28 mouse cellular contexts compared by ENCODE assay signal in genomic region chr11:114682321-114682900, GRCm38 (mm10). TPM values are rescaled to one million over a fixed set of nuclear protein-coding genes. Genes with fewer than 3 reads are reported as not detected.
DNase-seq lines count a peak whose midpoint lies in the region; ATAC-seq and TF ChIP-seq lines count a peak whose summit lies in the region.
"Had no signal": no experiment of that assay in that cellular context is flagged by ENCODE, and none has a peak within 500 bp of the region (broad histone marks: within the 10 kb centered on the region; RNA-seq: fewer than 3 reads in every experiment).

No protein-coding gene starts in this region.

- no peak overlapping the region for H3K9ac ChIP-seq in liver, adult 2 months (ENCODE audit: low read depth, low read length)
- no peak overlapping the region for H3K9ac ChIP-seq in liver, embryonic 12.5 days
- H3K9ac ChIP-seq: embryonic facial prominence, embryonic 12.5 days; heart, embryonic 12.5 days; hindbrain, embryonic 13.5 days; liver, embryonic 14.5 days; neural tube, embryonic 13.5 days had no signal

- H3K4me1 ChIP-seq in liver, adult 2 months (ENCODE audit: control insufficient read depth, insufficient read depth, low read length) = peaks cover 65% of the 10 kb centered on the region
- peaks cover 61% of the 10 kb centered on the region for H3K4me1 ChIP-seq in liver, embryonic 12.5 days
- H3K4me1 ChIP-seq in bone marrow macrophage, adult 2 months (ENCODE audit: control insufficient read depth, insufficient read depth, low read length) = peaks cover 80% of the 10 kb centered on the region

- no peaks in the 10 kb centered on the region for H3K36me3 ChIP-seq in liver, adult 2 months (ENCODE audit: control insufficient read depth, insufficient read depth, low read length)
- no peaks in the 10 kb centered on the region for H3K36me3 ChIP-seq in liver, embryonic 12.5 days
- H3K36me3 ChIP-seq in myocyte (ENCODE audit: control insufficient read depth, insufficient read depth) = peaks cover 18% of the 10 kb centered on the region
- H3K36me3 ChIP-seq: G1E; heart, embryonic 12.5 days; hindbrain, embryonic 13.5 days; neural tube, embryonic 13.5 days had no signal

- H3K4me2 ChIP-seq in liver, embryonic 12.5 days = no peak overlapping the region
- H3K4me2 ChIP-seq in myocyte (ENCODE audit: low read depth) = no peak overlapping the region
- H3K4me2 ChIP-seq: embryonic facial prominence, embryonic 12.5 days; heart, embryonic 12.5 days; hindbrain, embryonic 13.5 days; midbrain, embryonic 11.5 days; neural tube, embryonic 13.5 days had no signal

- H3K79me2 ChIP-seq in liver, adult 2 months (ENCODE audit: control insufficient read depth, insufficient read depth, low read length) = peaks cover 41% of the 10 kb centered on the region
- peaks cover 89% of the 10 kb centered on the region for H3K79me2 ChIP-seq in myocyte (ENCODE audit: control insufficient read depth, insufficient read depth)

- H3K27ac ChIP-seq in gastrocnemius, adult 2 months = peak overlapping the region; percentile 91
- peak overlapping the region; percentile 60 for H3K27ac ChIP-seq in liver, adult 2 months (replicated peaks; ENCODE audit: insufficient read depth, low read depth, low read length)
- no peak overlapping the region for H3K27ac ChIP-seq in liver, embryonic 12.5 days
- H3K27ac ChIP-seq in bone marrow macrophage, adult 2 months (ENCODE audit: insufficient read depth, low read depth, low read length) = peak overlapping the region; percentile 71; the same call in 1 of the 2 replicates
- H3K27ac ChIP-seq: embryonic facial prominence, embryonic 12.5 days; heart, adult 2 months; hindbrain, embryonic 13.5 days; kidney, postnatal 0 days; liver, embryonic 14.5 days; neural tube, embryonic 13.5 days had no signal

- peak overlapping the region; percentile 45 for H3K4me3 ChIP-seq in gastrocnemius, adult 2 months
- no peak overlapping the region for H3K4me3 ChIP-seq in liver, adult 2 months (ENCODE audit: insufficient read depth, low read depth, low read length)
- no peak overlapping the region for H3K4me3 ChIP-seq in liver, embryonic 12.5 days
- no peak overlapping the region for H3K4me3 ChIP-seq in bone marrow macrophage, adult 2 months (ENCODE audit: insufficient read depth, low read length)
- no peak overlapping the region for H3K4me3 ChIP-seq in myocyte
- H3K4me3 ChIP-seq: embryonic facial prominence, embryonic 12.5 days; heart, adult 2 months; heart, embryonic 12.5 days; hindbrain, embryonic 13.5 days; neural tube, embryonic 13.5 days had no signal

- no peak for TF ChIP-seq CTCF in gastrocnemius, adult 2 months (IDR thresholded peaks at IDR 0.05)
- TF ChIP-seq CTCF in liver, adult 2 months (IDR thresholded peaks at IDR 0.05; ENCODE audit: low read depth, low read length) = no peak
- no peak for TF ChIP-seq CTCF in bone marrow macrophage, adult 2 months (IDR thresholded peaks at IDR 0.05; ENCODE audit: low read depth, low read length)

- no peak for ATAC-seq in liver, embryonic 12.5 days
- ATAC-seq: forebrain, embryonic 14.5 days; intestine, embryonic 16.5 days; Patski had no signal

- no peak for TF ChIP-seq POLR2A in liver, adult 2 months (IDR thresholded peaks at IDR 0.05; ENCODE audit: extremely low read depth, insufficient read depth, low read length)
- TF ChIP-seq POLR2A in bone marrow macrophage, adult 2 months (IDR thresholded peaks at IDR 0.05; ENCODE audit: borderline replicate concordance, low read depth, low read length) = no peak
- TF ChIP-seq POLR2A in myocyte (IDR thresholded peaks at IDR 0.05; ENCODE audit: insufficient read length, low read depth) = peak; percentile 36

- no peak overlapping the region for H3ac ChIP-seq in myocyte (ENCODE audit: control insufficient read depth, insufficient read length)

- no peaks in the 10 kb centered on the region for H3K27me3 ChIP-seq in liver, adult 2 months (ENCODE audit: control insufficient read depth, insufficient read depth, low read length)
- H3K27me3 ChIP-seq in liver, embryonic 12.5 days (replicated peaks) = peaks cover 2% of the 10 kb centered on the region; the same call in 1 of the 2 replicates
- H3K27me3 ChIP-seq in myocyte (ENCODE audit: control insufficient read depth, insufficient read depth, insufficient read length) = no peaks in the 10 kb centered on the region
- H3K27me3 ChIP-seq: CH12.LX; embryonic facial prominence, embryonic 12.5 days; heart, embryonic 12.5 days; hindbrain, embryonic 13.5 days; Patski had no signal

- intact Hi-C loops in gastrocnemius, adult 2 months (cut with DNase I) = no loop called here

- WGBS in liver, adult 2 months = 62% methylated on average over 13 of the region's 13 CpGs
- 84% methylated on average over 13 of the region's 13 CpGs for WGBS in liver, embryonic 12.5 days (ENCODE audit: insufficient replicate concordance)

- no peaks in the 10 kb centered on the region for H3K9me3 ChIP-seq in liver, embryonic 12.5 days (replicated peaks)
- H3K9me3 ChIP-seq: embryonic facial prominence, embryonic 12.5 days; heart, embryonic 12.5 days; hindbrain, embryonic 13.5 days; neural tube, embryonic 13.5 days had no signal

- peak; percentile 57 for DNase-seq in gastrocnemius, adult 2 months
- DNase-seq in gastrocnemius, postnatal 4 days (ENCODE audit: low spot score in 2 of 2) = no peak
- peak; percentile 72 for DNase-seq in liver, adult 2 months (ENCODE audit: extremely low read depth, low read depth, low spot score)
- no peak for DNase-seq in gastrocnemius, postnatal 25 days
- DNase-seq: adrenal gland, postnatal 10 days; cerebellum, postnatal 36 days; embryo, embryonic 11 days; heart, adult 2 months; heart, postnatal 4 days; lung, adult 2 months; lung, postnatal 10 days; thymus, adult 2 months; thymus, postnatal 36 days had no signal

TF ChIP-seq in myocyte, 11 proteins besides CTCF, POLR2A, EP300 and RAD21:
- TF ChIP-seq MAX (IDR thresholded peaks at IDR 0.05; ENCODE audit: low read depth) = no peak
- TF ChIP-seq REST (IDR thresholded peaks at IDR 0.05; ENCODE audit: insufficient read depth, insufficient read length) = no peak
- TF ChIP-seq MYOD1 (IDR thresholded peaks at IDR 0.05; ENCODE audit: control insufficient read depth in 1 of 3, insufficient read length in 2 of 3, low read depth in 2 of 3) = no peak
- no peak for TF ChIP-seq TCF3 (IDR thresholded peaks at IDR 0.05; ENCODE audit: insufficient read length, low read depth)
- TF ChIP-seq CEBPB (IDR thresholded peaks at IDR 0.05; ENCODE audit: insufficient read depth, poor library complexity, severe bottlenecking) = no peak
- no peak for TF ChIP-seq POLR2AphosphoS2 (IDR thresholded peaks at IDR 0.05; ENCODE audit: insufficient read length, low read depth)
- TF ChIP-seq E2F4 (IDR thresholded peaks at IDR 0.05; ENCODE audit: insufficient read depth) = no peak
- TF ChIP-seq SRF (IDR thresholded peaks at IDR 0.05; ENCODE audit: control insufficient read depth, insufficient read length, low read depth) = no peak
- TF ChIP-seq MYOG (IDR thresholded peaks at IDR 0.05; ENCODE audit: control insufficient read depth in 1 of 3, insufficient read depth in 1 of 3, insufficient read length in 2 of 3, low read depth in 2 of 3) = no peak
- TF ChIP-seq USF1 (IDR thresholded peaks at IDR 0.05; ENCODE audit: low read depth) = no peak
- TF ChIP-seq TCF12 (IDR thresholded peaks at IDR 0.05; ENCODE audit: insufficient read depth, poor library complexity, severe bottlenecking) = no peak

RNA-seq across cellular contexts. Expression of gene Ttyh2, which starts 7.2 kb away (rescaled TPM):
- total RNA-seq in gastrocnemius, adult 2 months (2021) = 10 to 100 TPM; 15.7 to 17.4 TPM
- 100 to 1,000 TPM; 101 to 108 TPM for total RNA-seq in gastrocnemius, postnatal 4 days (2021)
- total RNA-seq in liver, adult 2 months (2014; rRNA removed) = 25.6 and 42.6 TPM in 2 replicates
- polyA plus RNA-seq in liver, adult 2 months (2012; rRNA removed) = 65.5 and 66.9 TPM in 2 replicates
- polyA plus RNA-seq in liver, embryonic 12.5 days (2016; fragmentation: Nextera tagmentation; extraction: Ambion mirVana) = 5.6 and 6.1 TPM in 2 replicates
- 29.6 and 37.5 TPM in 2 replicates for polyA plus RNA-seq in bone marrow macrophage, adult 2 months (2012; ENCODE audit: insufficient read depth, insufficient read length, missing spikeins)
- polyA plus RNA-seq in myocyte (2012; fragmentation: generic; extraction: Trizol) = 40.6 TPM
- total RNA-seq in gastrocnemius, postnatal 25 days (2021) = 10 to 100 TPM; 17.9 to 20.1 TPM

RNA-seq across cellular contexts. Expression of gene Rpl38, which starts 14.1 kb away (rescaled TPM):
- total RNA-seq in gastrocnemius, adult 2 months (2021) = 100 to 1,000 TPM; 544 to 670 TPM
- 1,000 to 10,000 TPM; 1,199 to 1,226 TPM for total RNA-seq in gastrocnemius, postnatal 4 days (2021)
- 969 and 1,006 TPM in 2 replicates for total RNA-seq in liver, adult 2 months (2014; rRNA removed)
- 245 and 258 TPM in 2 replicates for polyA plus RNA-seq in liver, adult 2 months (2012; rRNA removed)
- 1,173 and 1,181 TPM in 2 replicates for polyA plus RNA-seq in liver, embryonic 12.5 days (2016; fragmentation: Nextera tagmentation; extraction: Ambion mirVana)
- 1,601 and 1,765 TPM in 2 replicates for polyA plus RNA-seq in bone marrow macrophage, adult 2 months (2012; ENCODE audit: insufficient read depth, insufficient read length, missing spikeins)
- 3,783 TPM for polyA plus RNA-seq in myocyte (2012; fragmentation: generic; extraction: Trizol)
- 100 to 1,000 TPM; 462 to 524 TPM for total RNA-seq in gastrocnemius, postnatal 25 days (2021)

RNA-seq across cellular contexts. Expression of gene Dnaic2, which starts 44.8 kb away (rescaled TPM):
- total RNA-seq in gastrocnemius, adult 2 months (2021) = under 1 TPM; 0.08 to 0.14 TPM
- 1 to 10 TPM; 1.3 to 2.0 TPM for total RNA-seq in gastrocnemius, postnatal 4 days (2021)
- total RNA-seq in liver, adult 2 months (2014; rRNA removed) = not detected in 2 replicates
- polyA plus RNA-seq in liver, adult 2 months (2012; rRNA removed) = 0.13 TPM in 1 of 2 replicates, not detected in the other
- 0.05 TPM in 1 of 2 replicates, not detected in the other for polyA plus RNA-seq in liver, embryonic 12.5 days (2016; fragmentation: Nextera tagmentation; extraction: Ambion mirVana)
- polyA plus RNA-seq in bone marrow macrophage, adult 2 months (2012; ENCODE audit: insufficient read depth, insufficient read length, missing spikeins) = not detected in 2 replicates
- polyA plus RNA-seq in myocyte (2012; fragmentation: generic; extraction: Trizol) = 1.00 TPM
- total RNA-seq in gastrocnemius, postnatal 25 days (2021) = under 1 TPM; 0.24 to 0.61 TPM
- total RNA-seq: G1E had no signal
- polyA plus RNA-seq: G1E had no signal

Comparison
In these comparisons a context has a peak if more than half of its experiments do, and no peak if none do; other contexts are left out.
1. DNase-seq: peak in gastrocnemius, adult 2 months (single experiment) and liver, adult 2 months (single experiment); none in gastrocnemius, postnatal 4 days (0 of 2) and gastrocnemius, postnatal 25 days (single experiment).